Mouse (Mus musculus): ENCODE measurements at regions not wholly inside any gene's neighbourhood (a gene's known extent, or its start where the extent isn't known, plus 50 kb on each side); places are given as distances from the start of the nearest gene placed in this dataset.

- DNase-seq (ENCODE audit: low spot score in 2 of 2), result no peak
Measured at GRCm38 (mm10) chr12:13048168-13048727, 106.5 kb upstream of the Mycn start.

DNA sequence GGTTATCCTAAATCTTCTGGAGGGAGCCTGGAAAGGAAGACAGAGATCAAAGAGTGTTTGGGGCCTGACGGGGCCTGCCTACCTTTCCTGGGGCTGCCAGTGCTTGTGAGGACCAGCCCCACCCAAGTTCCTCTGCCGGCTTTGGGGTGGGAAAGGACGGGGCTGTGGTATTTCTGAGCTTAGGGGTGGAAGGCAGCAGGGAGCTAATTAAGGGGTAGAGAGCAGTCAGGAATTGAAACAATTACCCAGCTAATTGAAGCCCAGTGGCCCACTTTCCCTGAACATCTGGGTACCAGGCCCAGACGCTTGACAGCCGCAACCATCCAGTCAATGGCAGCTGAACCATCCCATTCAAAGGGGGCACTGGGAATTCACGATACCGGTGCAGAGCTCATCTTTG lies 101.2 kb upstream of the Mycn start:
- no peak for DNase-seq (ENCODE audit: low spot score in 2 of 2)

- DNase-seq (ENCODE audit: low spot score in 2 of 2), result no peak
Measured at GRCm38 (mm10) chr12:13035108-13035741, 93.5 kb upstream of the Mycn start.

DNA sequence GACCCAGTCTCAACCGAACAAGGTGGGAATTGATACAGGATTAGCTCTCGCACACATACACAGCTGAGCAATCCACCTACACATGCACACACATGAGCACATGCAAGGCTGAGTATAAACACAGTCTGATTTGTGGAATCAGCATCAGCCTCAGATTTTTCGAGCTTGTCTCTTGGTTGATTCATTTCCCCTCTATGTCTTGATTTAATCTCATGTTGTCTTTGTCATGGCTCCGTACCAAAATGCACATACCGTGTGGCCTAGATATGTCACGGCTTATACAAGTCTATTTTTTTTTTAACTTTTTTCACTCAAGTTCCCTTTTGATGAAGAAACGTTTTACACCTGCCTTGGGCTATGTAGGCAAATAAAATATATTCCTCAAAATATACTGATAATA lies 88.6 kb upstream of the Mycn start:
- DNase-seq (ENCODE audit: low spot score in 2 of 2), result no peak

- DNase-seq (ENCODE audit: low spot score in 2 of 2), result no peak
Measured at GRCm38 (mm10) chr12:13028086-13028485, 86.4 kb upstream of the Mycn start.

DNA sequence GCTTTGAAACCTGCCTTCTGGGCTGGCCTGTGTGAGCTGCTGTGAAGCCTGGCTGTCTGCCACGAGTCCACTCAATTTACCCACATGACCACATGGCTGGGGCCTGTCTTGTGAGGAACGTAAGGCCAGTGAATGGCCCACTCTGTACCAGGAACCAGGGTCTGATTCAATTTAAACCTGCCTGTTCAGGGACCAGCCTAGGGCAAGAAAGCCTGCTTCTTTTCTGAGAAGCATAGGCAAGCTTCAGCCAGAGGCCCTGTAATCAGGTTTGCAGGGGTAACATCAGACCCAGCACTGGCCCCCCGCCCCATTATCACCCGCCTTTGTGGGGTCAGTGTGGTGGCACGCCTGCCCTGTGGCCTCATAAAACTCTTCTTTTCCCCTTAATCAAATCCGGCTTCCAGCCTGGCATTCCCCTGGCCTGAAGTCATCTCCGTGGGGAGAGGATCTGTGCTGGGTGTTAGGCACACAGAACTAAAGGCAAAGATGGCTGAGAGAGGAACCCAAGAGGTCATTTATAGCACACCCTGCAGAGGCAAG lies 84.4 kb upstream of the Mycn start:
- peak in 1 of 2 experiments; percentile 41 for DNase-seq (ENCODE audit: low spot score in 2 of 2)

- DNase-seq (ENCODE audit: low spot score in 2 of 2), result no peak
Measured at GRCm38 (mm10) chr12:13024215-13024841, 82.6 kb upstream of the Mycn start.

DNA sequence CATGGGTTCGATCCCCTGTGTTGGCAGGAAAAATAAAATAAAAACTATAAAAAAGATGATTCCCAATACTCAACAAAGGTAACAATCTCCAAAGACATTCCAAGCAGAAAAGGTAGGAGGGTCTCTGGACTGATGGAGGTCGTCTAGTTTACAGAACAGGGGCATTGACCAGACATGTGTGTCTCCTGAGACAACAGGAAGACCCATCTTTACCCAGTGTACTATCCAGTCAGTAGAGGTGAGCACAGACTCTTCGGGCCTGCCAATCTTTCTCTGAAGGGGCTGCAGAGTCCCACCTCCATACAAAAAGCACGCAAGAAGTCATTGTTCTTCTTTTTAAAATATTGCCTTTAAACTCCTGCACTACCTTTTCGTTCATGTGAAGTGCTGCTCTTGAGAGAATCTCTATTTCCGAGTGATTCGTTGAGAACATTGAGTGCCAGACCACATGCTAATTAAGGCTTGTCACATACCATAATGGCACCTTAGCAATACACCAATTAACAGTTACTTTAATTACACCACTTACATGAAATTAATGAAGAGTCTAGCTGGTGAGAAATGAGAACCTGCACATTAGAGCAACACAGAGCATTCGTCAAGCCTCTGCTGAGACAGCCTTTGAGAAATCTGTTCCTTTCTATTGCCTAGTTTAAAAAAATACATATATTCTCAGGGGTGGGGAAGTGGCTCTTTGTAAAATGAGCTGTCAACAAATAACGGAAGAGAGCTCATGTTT lies 69.5 kb upstream of the Mycn start:
- DNase-seq (ENCODE audit: low spot score in 2 of 2), result no peak

DNA sequence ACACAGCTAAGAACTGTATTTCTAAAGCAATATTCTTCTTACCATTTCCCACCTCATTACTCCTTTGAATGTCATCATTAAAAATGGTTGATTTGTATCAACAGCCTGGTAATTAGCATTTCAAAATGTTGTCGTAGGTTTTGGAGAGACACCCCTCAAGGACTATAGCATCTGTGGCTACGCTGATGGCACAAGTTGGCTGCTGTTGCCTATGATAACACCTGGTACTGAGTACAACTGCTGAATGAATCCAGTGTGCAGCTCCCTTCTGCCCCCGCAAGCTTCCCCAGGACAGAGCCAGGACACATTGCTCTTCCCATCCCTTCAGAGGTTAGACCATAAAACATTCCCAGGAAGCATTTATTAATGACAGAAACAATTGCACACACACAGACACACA lies 68.7 kb upstream of the Mycn start:
- no peak for DNase-seq (ENCODE audit: low spot score in 2 of 2)

DNA sequence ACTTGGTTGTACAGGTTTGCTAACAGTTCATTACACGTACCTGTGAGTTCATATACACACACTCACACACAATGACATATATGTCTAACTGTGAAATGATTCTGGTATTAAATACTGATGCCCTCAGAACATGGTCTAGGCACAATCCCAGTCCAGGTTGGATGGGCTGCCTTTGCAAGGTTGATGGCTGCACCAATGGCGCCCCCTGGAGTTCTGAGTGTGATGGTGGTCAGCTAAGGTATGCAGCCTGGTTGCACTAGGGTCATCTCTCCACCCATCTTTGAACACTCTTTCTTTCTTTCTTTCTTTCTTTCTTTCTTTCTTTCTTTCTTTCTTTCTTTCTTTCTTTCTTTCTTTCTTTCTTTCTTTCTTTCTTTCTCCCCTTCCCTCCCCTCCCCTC lies 67.8 kb upstream of the Mycn start:
- no peak for DNase-seq (ENCODE audit: low spot score in 2 of 2)

- no peak for DNase-seq (ENCODE audit: low spot score in 2 of 2)
Measured at GRCm38 (mm10) chr12:13002703-13003102, 61.0 kb upstream of the Mycn start.

GRCm38 (mm10) chr12:13002069-13002590 lies 60.4 kb upstream of the Mycn start:
- no peak for DNase-seq (ENCODE audit: low spot score in 2 of 2)

DNA sequence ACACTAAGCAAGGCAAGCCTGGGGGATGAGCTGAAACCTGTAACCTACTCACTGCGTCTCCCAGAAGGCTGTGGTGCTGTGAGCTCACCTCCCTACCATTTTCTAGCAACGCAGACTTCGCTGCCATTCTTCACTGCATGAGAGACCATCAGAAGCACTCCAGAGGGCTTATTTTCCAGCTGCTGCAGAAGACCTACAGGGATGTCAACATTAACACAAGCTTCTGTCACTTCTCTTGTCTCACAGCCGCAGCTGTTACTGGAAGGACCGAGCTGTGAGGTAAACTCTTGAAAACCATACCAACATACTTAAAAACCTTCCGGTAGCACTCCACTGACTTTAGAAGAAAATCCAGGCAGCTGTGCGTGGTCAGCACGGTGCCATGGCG lies 54.3 kb upstream of the Mycn start:
- DNase-seq (ENCODE audit: low spot score in 2 of 2), result no peak

DNA sequence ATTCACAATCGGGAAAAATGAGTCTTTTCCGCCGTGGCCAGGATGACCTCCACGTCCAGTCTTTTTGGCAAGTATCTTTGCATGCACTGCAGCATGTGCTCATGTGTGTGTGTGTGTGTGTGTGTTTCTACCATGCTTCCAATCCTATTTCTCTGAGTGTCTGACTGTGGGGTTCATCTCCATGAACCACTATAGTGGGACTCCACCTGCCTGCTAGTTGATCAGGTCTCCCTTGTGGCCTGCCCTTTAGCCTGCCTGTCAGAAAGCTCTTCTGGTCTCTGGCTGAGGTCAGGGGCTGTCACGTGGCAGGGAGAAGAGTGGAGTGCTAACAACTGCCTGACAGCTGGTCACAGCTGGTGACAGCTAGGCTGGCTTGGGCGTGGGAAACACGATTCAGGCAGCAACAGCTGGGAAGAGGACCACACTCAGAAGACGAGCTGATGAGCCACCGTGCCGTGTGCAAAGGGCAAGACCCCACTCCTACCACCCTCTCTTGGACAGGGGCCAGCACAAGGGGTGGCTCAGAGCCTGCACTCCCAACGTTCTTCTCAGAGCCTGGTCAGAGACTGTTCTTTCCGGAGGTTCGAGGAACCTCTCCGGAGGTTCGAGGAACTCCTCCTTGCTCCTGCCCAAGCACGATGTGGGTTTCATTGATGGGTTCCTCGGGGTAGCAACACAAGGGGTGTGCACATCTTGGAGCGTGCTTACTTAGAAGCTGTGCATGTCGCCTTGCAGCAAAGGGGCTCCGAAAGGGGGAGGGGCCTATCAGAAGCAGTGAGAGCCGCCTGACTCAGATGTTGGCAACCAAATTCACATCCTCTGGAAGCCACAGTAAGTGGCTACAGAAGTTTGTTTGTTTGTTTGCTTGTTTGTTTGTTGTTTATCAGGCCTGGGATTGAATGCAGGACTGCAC lies 53.6 kb upstream of the Mycn start:
- peak; percentile 38 to 54 for DNase-seq (ENCODE audit: low spot score in 2 of 2)

DNA sequence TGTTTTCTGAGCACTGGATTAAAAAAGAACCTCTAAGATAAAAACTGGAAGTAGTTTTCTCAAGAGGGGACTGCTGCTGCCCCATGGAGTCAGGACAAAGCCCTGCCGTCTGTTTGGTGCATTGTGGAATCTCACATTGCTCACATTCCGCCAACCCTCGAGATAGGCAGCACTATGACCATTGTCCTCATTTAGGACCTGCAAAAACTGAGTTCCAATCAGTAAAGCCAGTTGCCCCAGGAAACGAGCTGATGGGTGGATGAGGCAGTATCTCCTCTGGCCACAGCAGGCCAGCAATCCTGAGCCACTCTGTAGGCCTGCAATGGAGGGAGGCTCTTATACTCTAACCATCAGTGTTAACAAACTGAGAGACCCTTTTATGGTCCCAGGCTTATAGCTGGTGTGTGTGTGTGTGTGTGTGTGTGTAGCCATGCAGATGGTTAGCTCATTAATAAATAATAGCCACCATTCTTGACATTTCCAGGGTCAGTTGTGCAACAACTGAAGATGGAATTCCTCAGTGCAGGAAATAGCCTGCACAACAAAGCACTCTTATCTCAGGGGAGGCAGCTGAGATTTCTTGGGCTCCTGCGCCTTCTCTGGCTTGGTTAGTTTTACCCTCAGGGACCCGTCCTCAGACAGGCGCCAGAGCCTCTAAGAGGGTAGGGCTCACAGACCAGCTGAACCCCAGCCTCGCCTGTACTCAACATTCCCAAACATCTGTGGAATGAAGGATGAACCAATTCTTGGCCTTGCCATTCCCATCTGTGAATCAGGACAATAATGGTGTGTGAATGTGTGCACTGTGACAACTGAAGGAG lies 52.4 kb upstream of the Mycn start:
- no peak for DNase-seq (ENCODE audit: low spot score in 2 of 2)

Measured in gastrocnemius, postnatal 4 days (tissue).